Mouse (Mus musculus) heart, adult 18-20 months (tissue): ENCODE data around the gene Neurl2. TPM values are rescaled to one million over a fixed set of nuclear protein-coding genes. Genes with fewer than 3 reads are reported as not detected.

ENCODE experiments used
- DNase-seq, 2 experiments: peaks; one replicate each; pipeline ENCODE4 v3.0.0; 2021 to 2022; ENCODE audit warnings: mixed read lengths in 1 of 2
- total RNA-seq, 2 experiments: library from RNA; stranded (reverse); gene quantifications; 2 replicates each; pipeline ENCODE4 v1.2.3; 2021

Neurl2 gene
- total RNA-seq, 2 experiments from 2014 or later, result 50.5 to 55.8 TPM

DNA sequence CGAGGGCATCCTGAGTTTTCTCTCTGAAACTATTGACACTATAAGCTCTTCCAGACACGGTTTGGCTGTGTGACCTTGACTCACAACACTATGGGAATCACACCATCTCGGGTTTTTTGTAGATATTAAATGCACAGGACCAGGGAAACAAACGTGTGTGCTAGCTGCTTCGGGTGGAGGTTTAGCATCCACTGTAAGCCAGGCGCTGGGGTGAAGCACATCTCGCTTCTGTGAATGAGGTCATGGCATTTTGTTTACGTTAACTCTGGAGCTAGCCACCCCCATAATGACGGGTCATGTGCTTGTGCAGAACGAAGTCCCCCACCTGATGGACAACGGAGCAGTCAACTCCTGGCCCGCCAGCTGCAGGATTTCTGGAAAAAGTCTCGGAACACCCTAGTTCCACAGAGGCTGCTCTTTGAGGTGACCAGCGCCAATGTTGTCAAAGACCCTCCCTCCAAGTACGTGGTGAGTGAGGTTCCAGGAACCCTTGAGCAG, 46.8 kb downstream of the Neurl2 start:
- DNase-seq, result no peak

DNA sequence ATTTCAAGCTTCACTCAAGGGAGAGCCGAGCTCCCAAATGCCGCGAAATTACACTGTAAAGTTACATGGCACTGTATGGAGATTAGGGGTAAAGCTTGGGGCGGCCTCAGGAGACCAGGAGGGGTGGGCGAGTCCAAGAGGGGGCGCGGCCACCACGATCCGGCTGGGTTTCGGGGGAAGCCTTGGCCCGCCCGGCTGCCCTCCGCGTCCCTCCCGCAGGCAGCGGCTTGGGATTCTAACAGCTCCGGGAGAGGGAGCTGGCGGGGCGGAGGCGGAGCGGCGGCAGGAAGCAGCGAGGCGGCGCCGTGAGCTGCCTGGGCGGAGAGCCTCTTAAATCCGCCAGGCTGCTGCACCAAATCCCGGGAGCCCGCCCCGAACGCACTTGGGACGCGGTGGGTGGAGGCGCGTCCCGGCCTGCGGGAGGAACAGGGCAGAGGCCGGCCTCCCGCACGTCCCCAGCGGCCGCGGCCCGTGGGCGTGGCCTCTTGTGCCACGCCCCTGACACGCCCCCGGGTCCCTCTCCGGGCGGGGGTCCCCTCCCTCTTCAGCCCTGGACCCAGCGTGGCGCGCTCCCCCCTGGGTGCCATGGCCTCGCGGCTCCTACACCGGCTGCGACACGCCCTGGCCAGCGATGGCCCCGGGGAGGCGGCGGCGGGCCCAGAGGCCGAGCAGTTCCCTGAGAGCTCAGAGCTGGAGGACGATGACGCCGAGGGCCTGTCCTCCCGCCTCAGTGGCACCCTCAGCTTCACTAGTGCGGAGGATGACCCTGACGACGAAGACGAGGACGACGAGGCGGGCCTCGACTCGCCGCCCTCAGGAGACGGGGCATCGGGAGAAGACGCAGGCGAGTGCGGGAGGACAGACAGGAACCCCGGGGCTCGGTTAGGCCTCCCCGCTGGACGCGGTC, 47.5 kb downstream of the Neurl2 start, which contains the start of gene Snx21:
TSS of gene Snx21 (plus strand) at position 343 of the 907 bp plus-strand sequence.
- peak; percentile 91 to 97 for DNase-seq

GRCm38 (mm10) chr2:164784869-164785420, 48.3 kb downstream of the Neurl2 start:
- DNase-seq, result no peak

DNA sequence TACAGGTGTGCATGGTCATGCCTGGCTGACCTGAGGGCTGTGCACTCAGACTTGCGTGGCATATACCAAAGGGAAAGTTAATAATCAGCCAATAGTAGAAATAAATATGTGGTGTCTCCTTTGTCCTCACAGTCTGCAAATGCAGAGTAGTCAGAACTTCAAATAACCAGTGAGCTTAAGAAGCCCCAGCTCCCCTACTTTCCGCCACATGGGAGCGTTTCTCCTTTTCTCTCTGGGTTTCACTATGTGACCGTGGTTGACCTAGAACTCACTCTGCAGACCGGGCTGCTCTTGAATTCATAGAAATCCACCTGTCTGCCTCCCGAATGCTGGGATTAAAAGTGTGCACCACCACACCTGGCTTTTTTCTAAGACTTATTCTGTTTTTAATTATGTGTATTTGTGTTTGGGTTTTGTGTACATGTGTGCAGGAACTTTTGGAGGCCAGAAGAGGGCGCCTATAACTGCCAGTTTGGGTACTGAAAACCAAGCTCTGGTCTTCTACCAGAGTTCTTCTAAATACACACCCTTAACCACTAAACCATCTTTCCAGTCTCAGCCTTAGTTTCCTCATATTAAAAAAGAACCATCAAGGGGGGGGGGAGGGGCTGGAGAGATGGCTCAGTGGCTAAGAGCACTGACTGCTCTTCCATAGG, 49.2 kb downstream of the Neurl2 start:
- DNase-seq, result no peak

- no peak for DNase-seq
These were observed 51.4 kb downstream of the Neurl2 start for GRCm38 (mm10) chr2:164781876-164782275.

Other genes with a start within 250 kb of the Neurl2 start
- gene Wfdc6a, start 248.0 kb downstream of the Neurl2 start, total RNA-seq, result not detected
- gene Eppin, start 239.9 kb downstream of the Neurl2 start, total RNA-seq, result not detected
- gene Wfdc6b, start 219.9 kb downstream of the Neurl2 start, total RNA-seq, result not detected
- not detected for gene Wfdc8, start 219.8 kb downstream of the Neurl2 start, total RNA-seq
- not detected for gene Wfdc16, start 194.7 kb downstream of the Neurl2 start, total RNA-seq
- under 1 TPM in 1 of 2 experiments, not detected in 1; 0.72 TPM for gene Wfdc10, start 177.4 kb downstream of the Neurl2 start, total RNA-seq
- not detected for gene Wfdc9, start 176.9 kb downstream of the Neurl2 start, total RNA-seq
- not detected for gene Wfdc11, start 159.4 kb downstream of the Neurl2 start, total RNA-seq
- gene Wfdc13, start 148.3 kb downstream of the Neurl2 start, total RNA-seq, result not detected
- not detected for gene Spint4, start 135.0 kb downstream of the Neurl2 start, total RNA-seq
- not detected for gene Spint5, start 118.2 kb downstream of the Neurl2 start, total RNA-seq
- gene Wfdc3, start 87.5 kb downstream of the Neurl2 start, total RNA-seq, result under 1 TPM; 0.25 to 0.62 TPM
- 10 to 100 TPM; 22.0 to 28.8 TPM for gene Dnttip1, start 87.5 kb downstream of the Neurl2 start, total RNA-seq
- 1 to 10 TPM in 1 of 2 experiments, under 1 TPM in 1; 0.80 to 2.4 TPM for gene Ube2c, start 63.6 kb downstream of the Neurl2 start, total RNA-seq
- 1 to 10 TPM in 1 of 2 experiments, not detected in 1; 1.2 TPM for gene Tnnc2, start 53.5 kb downstream of the Neurl2 start, total RNA-seq
- gene Snx21, start 47.6 kb downstream of the Neurl2 start, total RNA-seq, result 10 to 100 TPM; 23.9 to 25.6 TPM
- 10 to 100 TPM; 12.4 to 12.5 TPM for gene Acot8, start 28.6 kb downstream of the Neurl2 start, total RNA-seq
- 1 to 10 TPM; 2.4 to 2.5 TPM for gene Zswim3, start 28.4 kb downstream of the Neurl2 start, total RNA-seq
- gene Zswim1, start 10.8 kb downstream of the Neurl2 start, total RNA-seq, result 1 to 10 TPM; 3.8 to 3.9 TPM
- gene Spata25, start 4.9 kb downstream of the Neurl2 start, total RNA-seq, result under 1 TPM; 0.67 to 0.75 TPM
- 10 to 100 TPM; 80.8 to 98.1 TPM for gene Ctsa, start 583 bp downstream of the Neurl2 start, total RNA-seq
- gene Pltp, start 24.3 kb upstream of the Neurl2 start, total RNA-seq, result 10 to 100 TPM; 37.7 to 39.3 TPM
- gene Pcif1, start 45.8 kb upstream of the Neurl2 start, total RNA-seq, result 10 to 100 TPM; 27.3 to 30.5 TPM
- gene Zfp335, start 78.3 kb upstream of the Neurl2 start, total RNA-seq, result 1 to 10 TPM; 6.8 to 7.7 TPM
- gene Mmp9, start 107.3 kb upstream of the Neurl2 start, total RNA-seq, result 1 to 10 TPM; 1.3 to 1.6 TPM
- gene Slc12a5, start 127.3 kb upstream of the Neurl2 start, total RNA-seq, result 1 to 10 TPM; 2.0 to 2.3 TPM
- 10 to 100 TPM; 17.7 to 19.9 TPM for gene Ncoa5, start 201.4 kb upstream of the Neurl2 start, total RNA-seq
- 1 to 10 TPM; 1.6 to 2.3 TPM for gene Cd40, start 222.2 kb upstream of the Neurl2 start, total RNA-seq